Mouse (Mus musculus) intestine, postnatal 0 days (tissue): Measurements from ENCODE around the gene Jpt2. TPM values are rescaled to one million over a fixed set of nuclear protein-coding genes. Genes with fewer than 3 reads are reported as not detected.
A peak's percentile ranks its signal among the peaks of the same experiment; 100 is the strongest.
"Not testable (repeated sequence)": the region's sequence is repeated elsewhere in the genome, so short reads cannot be mapped to it uniquely, and the experiment has no call there.

Source experiments
- ATAC-seq: fragments of 200-750 bp; cut with Nextera tagmentation; 2 replicates; pipeline ENCODE4 v1.8.0; 2017; ENCODE audit warnings: mild to moderate bottlenecking, moderate TSS enrichment, moderate library complexity
- H3K27ac ChIP-seq: fragments of 300-500 bp; sonication (generic); 2 replicates; pipeline ENCODE4 v1.5.1; 2014; ENCODE audit warnings: mild to moderate bottlenecking, low read depth, low read length, moderate library complexity
- H3K27me3 ChIP-seq: fragments of 300-500 bp; sonication (generic); replicated peaks from 2 replicates; pipeline ENCODE4 v1.6.1; 2014; ENCODE audit warnings: low read length, mixed read lengths; ENCODE audit not compliant: control insufficient read depth, insufficient read depth
- H3K36me3 ChIP-seq: fragments of 300-500 bp; sonication (generic); 2 replicates; pipeline ENCODE4 v1.6.1; 2014; ENCODE audit warnings: mild to moderate bottlenecking, moderate library complexity; ENCODE audit not compliant: control insufficient read depth, insufficient read depth
- H3K4me1 ChIP-seq: fragments of 300-500 bp; sonication (generic); replicated peaks from 2 replicates; pipeline ENCODE4 v1.6.1; 2014; ENCODE audit warnings: antibody characterized with exemption, low read length, mixed read lengths; ENCODE audit not compliant: control insufficient read depth, insufficient read depth
- H3K4me2 ChIP-seq: fragments of 300-500 bp; sonication (generic); replicated peaks from 2 replicates; pipeline ENCODE4 v1.6.1; 2014; ENCODE audit warnings: low read depth, mild to moderate bottlenecking, moderate library complexity
- H3K4me3 ChIP-seq: fragments of 300-500 bp; sonication (generic); 2 replicates; pipeline ENCODE4 v1.5.1; 2014; ENCODE audit warnings: low read depth, low read length
- H3K9ac ChIP-seq: fragments of 300-500 bp; sonication (generic); 2 replicates; pipeline ENCODE4 v1.6.1; 2014; ENCODE audit warnings: mild to moderate bottlenecking, low read depth, low read length
- H3K9me3 ChIP-seq: fragments of 300-500 bp; sonication (generic); 2 replicates; pipeline ENCODE4 v1.6.1; 2016; ENCODE audit warnings: mixed run types; ENCODE audit not compliant: control insufficient read depth
- CTCF ChIP-seq: sonication (generic); IDR thresholded peaks from 2 replicates; pipeline ENCODE4 v1.5.1; 2016; ENCODE audit warnings: low read depth, mild to moderate bottlenecking, control low read depth, antibody characterized with exemption, moderate library complexity
- WGBS: fragments of 180-500 bp; shearing (Covaris S2); extraction: QIAGEN DNeasy Blood & Tissue Kit; methylation state at CpG from one replicate; pipeline ENCODE4 v1.1.7; 2014; 5-methylcytosine and 5-hydroxymethylcytosine counted together
- polyA plus RNA-seq: library from polyadenylated mRNA; unstranded; fragments of >200 nt; fragmentation: Nextera tagmentation; extraction: Ambion mirVana; gene quantifications from 2 replicates; pipeline ENCODE4 v1.2.1, GENCODE M21; 2015

Gene Jpt2
- polyA plus RNA-seq, 1 experiment from 2014 or later = 35.7 TPM

GRCm38 (mm10) chr17:24959371-24959770 lies 1.1 kb downstream of the Jpt2 start:
- peak overlapping the region; percentile 75 for H3K4me2 ChIP-seq
- no peaks in the 10 kb centered on the region for H3K27me3 ChIP-seq
- ATAC-seq = no peak
- no peak overlapping the region; the same call in 1 of the 2 replicates for H3K27ac ChIP-seq
- H3K36me3 ChIP-seq = peaks cover 27% of the 10 kb centered on the region
- peak overlapping the region; percentile 75 for H3K4me3 ChIP-seq
- WGBS = 29% methylated on average over 8 of the region's 8 CpGs
- H3K9me3 ChIP-seq = no peaks in the 10 kb centered on the region
- H3K9ac ChIP-seq = peak overlapping the region; percentile 60
- H3K4me1 ChIP-seq = no peaks in the 10 kb centered on the region
- TF ChIP-seq CTCF = no peak

DNA sequence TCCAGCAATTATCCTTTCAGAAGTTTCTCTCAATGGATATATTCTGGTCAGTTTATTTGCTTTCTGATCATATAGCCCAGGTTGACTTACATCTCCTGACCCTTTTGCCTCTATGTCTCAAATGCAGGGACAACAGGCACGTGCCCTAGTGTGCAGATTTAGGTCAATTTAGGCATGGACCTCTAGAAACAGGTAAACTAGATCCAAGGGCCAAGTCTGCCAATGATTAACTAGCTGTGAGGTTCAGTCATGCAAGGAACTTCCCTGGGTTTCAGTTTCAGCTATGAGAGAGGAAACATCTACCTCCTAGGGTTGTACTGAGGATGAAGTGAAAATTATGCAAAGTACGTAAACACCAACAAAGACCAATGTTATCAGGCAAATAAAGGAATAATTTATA lies 7.2 kb downstream of the Jpt2 start:
- Histone ChIP-seq H3K27me3 (no peaks in the 10 kb centered on the region), H3K9ac (no peak overlapping the region), H3K36me3 (peaks cover 29% of the 10 kb centered on the region), H3K27ac (no peak overlapping the region; the same call in 1 of the 2 replicates), H3K4me1 (0 out of 2 replicates have a peak, but pooled peaks cover 3% of the 10 kb centered on the region), H3K4me3 (no peak overlapping the region), H3K4me2 (no peak overlapping the region; the same call in 1 of the 2 replicates), H3K9me3 (no peaks in the 10 kb centered on the region)
- ATAC-seq = peak; percentile 68
- WGBS = 52% methylated on average over 2 of the region's 2 CpGs
- TF ChIP-seq CTCF = no peak

- no peak overlapping the region for H3K27ac ChIP-seq
- no peak overlapping the region for H3K4me2 ChIP-seq
- no peak overlapping the region for H3K9ac ChIP-seq
- H3K36me3 ChIP-seq = peaks cover 49% of the 10 kb centered on the region
- whole genome bisulfite sequencing = 66% methylated on average over 2 of the region's 2 CpGs
- H3K9me3 ChIP-seq = no peaks in the 10 kb centered on the region
- no peaks in the 10 kb centered on the region for H3K27me3 ChIP-seq
- H3K4me1 ChIP-seq = 0 out of 2 replicates have a peak, but pooled peaks cover 3% of the 10 kb centered on the region
- no peak overlapping the region for H3K4me3 ChIP-seq
- no peak for TF ChIP-seq CTCF
- no peak for ATAC-seq
Observed at GRCm38 (mm10) chr17:24950671-24951070, 9.8 kb downstream of the Jpt2 start.

DNA sequence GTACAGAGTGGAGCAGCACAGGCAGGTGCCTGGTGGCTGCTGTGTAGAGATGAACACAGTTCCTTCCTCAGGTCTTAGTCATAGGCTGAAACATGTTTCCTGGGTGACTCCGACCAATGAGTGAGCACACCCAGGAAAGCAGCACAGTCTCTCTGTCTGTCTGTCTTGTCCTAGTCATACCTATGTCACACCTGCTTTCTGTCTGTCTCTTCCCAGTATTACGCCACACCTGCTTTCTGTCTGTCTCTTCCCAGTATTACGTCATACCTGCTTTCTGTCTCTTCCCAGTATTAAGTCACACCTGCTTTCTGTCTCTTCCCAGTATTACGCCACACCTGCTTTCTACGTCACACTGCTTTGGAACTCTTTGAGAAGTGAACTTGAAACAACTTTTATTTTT lies 12.3 kb downstream of the Jpt2 start:
- H3K9ac ChIP-seq = no peak overlapping the region
- ATAC-seq = peak; percentile 59
- no peak overlapping the region for H3K4me3 ChIP-seq
- peaks cover 65% of the 10 kb centered on the region for H3K36me3 ChIP-seq
- 0 out of 2 replicates have a peak overlapping the region, but pooled peaks have one; percentile 15 for H3K27ac ChIP-seq
- H3K4me2 ChIP-seq = no peak overlapping the region
- H3K27me3 ChIP-seq = no peaks in the 10 kb centered on the region
- TF ChIP-seq CTCF = no peak
- no peaks in the 10 kb centered on the region for H3K9me3 ChIP-seq
- H3K4me1 ChIP-seq = 0 out of 2 replicates have a peak, but pooled peaks cover under 1% of the 10 kb centered on the region
- 68% methylated on average over 5 of the region's 5 CpGs for WGBS

- H3K9me3 ChIP-seq, H3K4me2 ChIP-seq, H3K9ac ChIP-seq, H3K27ac ChIP-seq, ATAC-seq, H3K4me3 ChIP-seq, H3K27me3 ChIP-seq, H3K4me1 ChIP-seq: not testable (repeated sequence)
- WGBS = 93% methylated on average over 1 of the region's 1 CpGs
- H3K36me3 ChIP-seq = peaks cover 52% of the 10 kb centered on the region
Observed at GRCm38 (mm10) chr17:24943589-24943988, 16.9 kb downstream of the Jpt2 start.

DNA sequence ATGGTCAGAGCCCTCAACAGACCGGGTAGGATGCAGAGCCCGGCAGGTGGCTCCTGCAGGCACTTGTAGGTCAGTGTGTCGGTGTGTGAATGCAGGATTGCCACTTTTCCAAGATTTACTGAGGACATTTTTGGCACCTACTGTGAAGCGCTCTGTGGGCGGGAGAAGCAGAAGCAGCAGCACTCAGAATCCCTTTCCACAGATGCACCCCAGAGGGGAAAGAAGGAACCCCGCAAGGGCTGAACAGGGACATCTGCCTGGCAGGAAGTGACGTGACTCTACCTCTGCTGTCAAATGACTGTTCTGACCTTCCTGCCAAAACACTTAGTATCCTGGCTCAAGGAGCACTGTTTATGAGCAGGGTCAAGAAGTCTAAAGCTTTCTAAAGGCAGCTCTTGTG lies 17.5 kb downstream of the Jpt2 start:
- WGBS = 91% methylated on average over 7 of the region's 7 CpGs
- Histone ChIP-seq H3K27ac (no peak overlapping the region), H3K9ac (no peak overlapping the region), H3K4me1 (no peaks in the 10 kb centered on the region), H3K27me3 (no peaks in the 10 kb centered on the region), H3K36me3 (peaks cover 47% of the 10 kb centered on the region), H3K4me2 (no peak overlapping the region), H3K4me3 (no peak overlapping the region), H3K9me3 (no peaks in the 10 kb centered on the region)
- ATAC-seq = no peak
- no peak for TF ChIP-seq CTCF

DNA sequence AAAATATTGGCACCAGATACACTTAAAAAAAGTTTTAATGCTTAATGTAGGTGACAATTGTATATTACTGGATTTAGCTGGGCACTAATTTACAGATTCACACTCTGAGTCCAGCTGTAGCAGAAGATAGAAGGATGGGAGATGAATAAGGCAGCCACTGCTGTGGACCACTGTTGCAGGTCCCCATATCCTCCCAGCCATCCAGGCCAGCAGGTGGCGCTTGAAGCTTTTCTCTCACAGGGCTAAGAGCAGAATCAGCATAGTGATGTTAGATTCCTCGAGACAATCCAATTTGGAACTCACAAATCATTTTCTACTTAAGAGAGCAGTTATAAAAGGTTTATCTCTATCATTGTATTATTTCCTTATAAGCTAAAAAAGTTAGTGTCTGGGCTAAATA lies 18.0 kb downstream of the Jpt2 start:
- not testable (repeated sequence) for H3K4me2 ChIP-seq, H3K4me1 ChIP-seq, H3K27me3 ChIP-seq, H3K27ac ChIP-seq, H3K9ac ChIP-seq, H3K9me3 ChIP-seq, H3K4me3 ChIP-seq
- ATAC-seq = peak; percentile 58; the same call in 1 of the 2 replicates
- peaks cover 42% of the 10 kb centered on the region for H3K36me3 ChIP-seq
- WGBS = 8% methylated on average over 2 of the region's 2 CpGs
- TF ChIP-seq CTCF = peak; percentile 78
